Mouse (Mus musculus) erythroblast, embryonic 14.5 days (primary cell): ENCODE data around the gene Agtpbp1.

Experiments
- GATA1 ChIP-seq: IDR thresholded peaks from 2 replicates; pipeline ENCODE4 v1.6.1; 2012; ENCODE audit warnings: low read length, inconsistent platforms, mixed read lengths
- TAL1 ChIP-seq: IDR thresholded peaks from 3 replicates; pipeline ENCODE4 v1.6.1; 2012; ENCODE audit warnings: low read length, inconsistent platforms, mixed read lengths

GRCm38 (mm10) chr13:59499831-59500230 is 85.2 kb downstream of the Agtpbp1 start:
- TF ChIP-seq GATA1 (no peak), TAL1 (no peak)
